Mouse (Mus musculus) megakaryocyte-erythroid progenitor cell, adult 5-6 weeks (primary cell): Measurements from ENCODE around the gene Tfcp2l1. TPM values are rescaled to one million over a fixed set of nuclear protein-coding genes. Genes with fewer than 3 reads are reported as not detected.
"Not testable (repeated sequence)": the region's sequence is repeated elsewhere in the genome, so short reads cannot be mapped to it uniquely, and the experiment has no call there.

Experiments used
- ATAC-seq: replicated peaks from 2 replicates; pipeline ENCODE4 v1.8.0; 2016; ENCODE audit warnings: mild to moderate bottlenecking, inconsistent platforms; ENCODE audit not compliant: severe bottlenecking, poor library complexity, low FRiP score, low TSS enrichment
- total RNA-seq, 2 experiments: library from RNA; stranded (forward) in 1 of 2; stranded (reverse) in 1 of 2; fragments of 200-1000, 215-1000 nt in 1 of 2; fragments of >200 nt in 1 of 2; fragmentation: Nextera tagmentation in 1 of 2; gene quantifications; 2 replicates each; pipeline ENCODE4 v1.2.3; 2014 to 2017

Gene Tfcp2l1
- total RNA-seq (2014; fragmentation: Nextera tagmentation), result not detected in 2 replicates
- total RNA-seq (2017), result not detected in 2 replicates

DNA sequence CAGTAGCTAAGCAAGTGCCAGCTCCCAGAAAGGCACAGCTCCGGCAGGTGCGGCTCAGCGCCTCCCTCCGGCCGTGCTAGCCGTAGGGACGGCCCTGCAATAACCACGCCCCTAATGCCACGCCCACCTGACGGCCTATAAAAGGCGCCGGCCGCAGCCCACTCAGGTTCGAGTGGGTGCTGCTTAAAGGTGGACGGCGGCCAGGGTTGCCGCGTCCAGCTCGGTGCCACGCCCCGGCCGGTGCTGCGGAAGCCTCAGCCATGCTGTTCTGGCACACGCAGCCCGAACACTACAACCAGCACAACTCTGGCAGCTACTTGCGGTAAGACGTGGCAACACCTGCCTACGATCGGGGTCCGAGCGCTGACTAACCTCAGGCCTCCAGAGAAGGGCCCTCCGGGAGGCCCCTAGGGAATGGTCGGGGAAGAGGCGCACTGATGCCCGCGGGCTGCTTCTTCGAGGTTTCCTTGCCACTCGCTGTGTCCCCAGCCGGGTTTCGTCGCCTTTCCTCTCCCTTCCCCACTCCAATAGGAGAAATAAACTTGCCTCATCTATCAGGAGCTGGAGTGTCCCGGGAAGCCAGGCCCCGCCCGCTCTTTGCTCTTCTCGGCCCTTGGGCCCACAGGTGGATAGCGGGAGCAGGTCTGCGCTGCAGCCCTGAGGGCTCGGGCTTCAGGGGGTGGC, at the start of gene Tfcp2l1:
Gene Tfcp2l1 (plus strand): TSS at position 165 of the 684 bp plus-strand sequence.
- peak; percentile 95 for ATAC-seq

GRCm38 (mm10) chr1:118580174-118580702, 47.5 kb upstream of the Tfcp2l1 start:
- ATAC-seq, result no peak

DNA sequence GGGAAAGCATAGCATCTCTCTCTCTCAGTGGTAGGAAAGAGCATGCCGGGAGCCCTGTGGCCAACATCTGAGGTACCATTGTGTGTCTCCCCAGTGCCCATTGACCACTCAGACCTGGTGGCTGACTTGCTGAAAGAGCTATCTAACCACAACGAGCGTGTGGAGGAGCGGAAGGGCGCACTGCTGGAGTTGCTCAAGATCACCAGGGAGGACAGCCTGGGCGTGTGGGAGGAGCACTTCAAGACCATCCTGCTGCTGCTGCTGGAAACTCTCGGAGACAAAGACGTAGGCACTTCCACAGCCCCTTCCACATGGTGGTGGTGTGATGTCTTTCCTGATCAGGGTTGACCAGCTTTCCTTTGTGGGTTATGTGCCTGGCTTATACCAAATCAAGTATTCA, 46.6 kb upstream of the Tfcp2l1 start:
- ATAC-seq, result no peak

DNA sequence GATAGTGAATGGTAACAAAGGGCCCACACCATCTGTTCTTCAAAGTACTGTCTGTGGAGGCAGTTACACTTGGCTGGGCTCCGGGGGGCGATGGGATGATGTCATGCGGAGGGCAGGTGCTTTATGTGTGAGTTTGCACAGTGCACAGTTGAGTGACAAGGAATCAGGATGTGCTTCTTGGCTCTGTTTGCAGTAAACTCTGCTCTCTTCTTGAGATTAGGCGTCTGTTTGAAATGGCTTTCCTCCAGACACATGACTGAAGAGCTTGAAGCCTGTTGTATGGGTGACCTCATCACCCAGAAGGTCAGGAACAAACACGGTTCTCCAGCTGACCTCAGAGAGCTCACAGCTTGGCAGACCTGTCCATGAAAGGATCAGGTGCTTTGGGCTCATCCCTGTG, 38.0 kb upstream of the Tfcp2l1 start:
- ATAC-seq, result no peak

DNA sequence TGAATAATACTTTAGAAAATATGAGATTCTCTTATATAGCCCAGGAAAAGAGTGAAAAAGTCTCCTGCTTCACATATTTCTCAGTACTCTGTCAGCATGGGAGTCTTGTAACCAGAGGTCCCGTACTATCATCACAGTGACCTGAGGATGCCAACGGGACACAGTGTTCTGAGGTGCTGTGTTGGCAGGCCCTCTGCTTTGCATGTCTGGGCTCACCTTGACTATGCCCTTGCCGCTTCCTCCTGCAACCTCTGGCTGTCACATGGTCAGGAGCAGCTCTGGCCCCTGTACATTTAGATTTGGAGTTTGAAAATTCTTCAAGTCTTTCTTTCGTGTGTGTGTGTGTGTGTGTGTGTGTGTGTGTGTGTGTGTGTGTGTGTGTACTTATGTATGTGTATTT, 34.8 kb upstream of the Tfcp2l1 start:
- ATAC-seq, result no peak

GRCm38 (mm10) chr1:118595395-118595794, 32.4 kb upstream of the Tfcp2l1 start:
- ATAC-seq, result peak; percentile 93

DNA sequence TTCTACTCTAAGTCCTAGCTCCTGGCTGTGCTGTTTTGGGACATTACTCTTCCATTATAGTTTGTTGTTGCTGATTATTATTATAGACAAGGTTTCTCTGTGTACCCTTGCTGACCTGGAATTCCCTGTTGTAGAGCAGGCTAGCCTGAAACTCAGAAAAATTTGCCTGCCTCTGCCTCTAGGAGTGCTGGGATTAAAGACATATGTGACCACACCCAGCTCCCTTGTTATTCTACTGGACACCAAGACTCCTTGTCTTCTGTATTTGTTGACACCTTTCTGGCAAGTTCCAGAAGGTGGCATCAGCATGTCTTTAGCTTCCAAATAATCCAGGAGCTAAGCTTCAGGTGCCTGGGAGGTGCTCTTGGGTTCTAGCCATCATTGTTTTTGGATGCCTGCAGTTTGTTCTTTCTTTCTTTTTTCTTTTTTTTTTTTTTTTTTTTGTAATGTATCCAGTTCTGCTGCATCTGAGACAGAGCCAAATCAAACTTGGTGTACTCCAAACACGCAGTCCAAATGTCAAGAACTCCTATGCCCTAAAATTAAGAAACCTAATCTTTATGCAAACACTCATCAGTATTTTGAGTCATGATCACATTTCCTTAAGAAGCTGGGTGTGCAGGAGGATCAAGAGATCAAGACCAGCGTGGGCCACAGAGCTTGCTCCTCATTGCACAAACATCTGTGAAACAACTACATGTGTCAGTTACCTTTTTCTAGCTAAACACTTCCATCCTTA, 30.1 kb upstream of the Tfcp2l1 start:
- no peak for ATAC-seq

GRCm38 (mm10) chr1:118598339-118598738, 29.4 kb upstream of the Tfcp2l1 start:
- ATAC-seq, result no peak

GRCm38 (mm10) chr1:118613631-118614183, 14.0 kb upstream of the Tfcp2l1 start:
- no peak for ATAC-seq

- ATAC-seq, result not testable (repeated sequence)
Observed at GRCm38 (mm10) chr1:118621055-118621454, 6.7 kb upstream of the Tfcp2l1 start.

- ATAC-seq, result no peak
Observed at GRCm38 (mm10) chr1:118622857-118623256, 4.9 kb upstream of the Tfcp2l1 start.

DNA sequence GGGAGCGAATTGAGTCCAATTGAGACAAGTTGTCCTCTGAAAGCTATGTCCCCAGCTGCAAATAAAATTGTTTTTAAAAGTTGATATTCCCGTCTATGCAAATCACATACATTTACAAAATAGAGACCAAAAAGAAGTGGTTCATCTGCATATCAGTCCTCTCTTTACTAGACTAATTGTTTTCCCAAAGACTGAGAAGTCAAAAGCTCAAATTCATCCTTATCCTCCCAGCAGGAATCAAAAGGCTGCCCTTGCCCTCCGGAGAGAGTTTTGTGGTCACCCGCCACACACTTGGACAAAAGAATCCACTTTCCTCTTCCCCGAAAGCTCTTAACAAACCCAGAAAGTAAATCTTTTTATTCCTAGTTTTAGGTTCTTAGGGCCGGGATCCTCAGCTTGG, 2.3 kb upstream of the Tfcp2l1 start:
- no peak for ATAC-seq

DNA sequence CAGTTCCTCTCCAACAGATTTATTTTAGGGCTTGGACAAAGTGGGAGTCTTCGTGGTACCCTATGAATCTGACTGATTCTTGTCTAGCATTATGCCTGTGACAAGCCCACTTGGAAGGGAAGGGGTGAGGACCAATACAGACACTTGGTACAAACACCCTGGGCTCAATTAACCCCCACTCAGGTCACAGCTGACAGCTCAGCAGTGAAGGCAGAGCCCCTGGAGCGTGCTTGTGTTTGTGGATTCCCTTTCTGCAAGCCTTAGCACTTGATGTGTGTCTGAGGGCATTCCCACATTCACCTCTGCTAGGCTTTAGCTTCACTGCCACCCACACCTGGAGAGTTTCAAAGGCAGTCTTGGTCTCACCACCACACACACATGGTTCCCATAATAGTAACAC, 1.8 kb upstream of the Tfcp2l1 start:
- no peak for ATAC-seq

DNA sequence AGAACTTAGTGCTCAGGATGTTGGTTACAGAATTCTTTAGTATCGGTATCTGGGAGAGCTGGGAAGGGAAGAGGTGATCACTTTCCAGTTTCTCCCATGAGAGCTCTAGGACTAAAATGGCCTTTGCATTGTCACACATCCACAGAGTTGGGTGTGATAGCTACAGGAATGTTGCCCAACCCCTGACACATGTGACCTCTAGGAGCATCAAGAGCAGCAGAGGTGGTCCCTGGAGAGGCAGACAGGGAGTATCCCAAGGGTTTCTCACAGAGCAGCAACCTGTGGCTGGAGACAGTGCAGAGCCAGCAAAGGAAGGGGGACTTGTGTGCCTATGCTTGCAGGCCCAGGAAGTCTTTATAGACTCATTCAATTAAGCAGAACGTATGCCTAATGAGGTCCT, 1.3 kb upstream of the Tfcp2l1 start:
- ATAC-seq, result no peak

GRCm38 (mm10) chr1:118633415-118633980, 5.8 kb downstream of the Tfcp2l1 start:
- no peak for ATAC-seq

GRCm38 (mm10) chr1:118642296-118642999, 14.7 kb downstream of the Tfcp2l1 start:
- no peak for ATAC-seq

DNA sequence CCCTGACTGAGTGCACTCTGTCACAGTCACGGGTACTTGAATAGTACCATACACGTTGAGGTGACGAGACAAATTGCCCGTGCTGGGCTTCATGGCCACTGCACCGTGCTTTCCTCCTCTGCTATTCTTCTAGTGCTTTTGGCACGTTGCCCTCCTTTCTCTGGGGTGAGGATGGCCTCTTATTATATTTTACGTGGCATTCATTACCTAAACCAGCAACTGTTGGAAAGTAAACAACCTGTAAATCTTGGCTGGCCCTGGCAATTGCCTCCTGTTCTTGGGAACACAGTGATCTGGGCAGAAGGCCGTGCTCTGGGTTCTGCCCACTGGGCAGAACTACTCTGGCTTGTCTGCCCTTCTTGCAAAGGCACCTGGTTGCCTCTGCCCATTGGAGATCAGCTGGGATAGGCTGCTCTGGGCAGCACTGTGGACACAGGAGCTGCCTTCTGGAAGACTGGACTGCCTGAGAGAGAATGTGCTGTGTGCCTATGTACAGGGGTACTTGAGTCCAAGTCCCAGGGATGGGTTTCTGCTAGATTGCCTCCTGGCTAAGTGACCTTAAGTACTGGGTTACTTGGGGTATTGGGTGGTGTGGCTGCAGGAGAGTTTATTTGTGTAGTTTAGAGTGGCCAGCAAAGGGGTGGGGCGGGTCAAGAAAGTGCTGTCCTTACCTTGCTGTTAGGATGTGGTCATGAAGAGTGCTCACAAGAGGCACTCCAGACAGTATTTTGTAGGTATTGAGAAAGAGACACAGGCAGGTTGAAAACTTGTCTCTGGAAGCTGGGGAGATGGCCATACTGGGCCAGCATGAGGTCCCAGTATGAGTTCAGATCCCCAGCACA, 15.6 kb downstream of the Tfcp2l1 start:
- no peak for ATAC-seq

DNA sequence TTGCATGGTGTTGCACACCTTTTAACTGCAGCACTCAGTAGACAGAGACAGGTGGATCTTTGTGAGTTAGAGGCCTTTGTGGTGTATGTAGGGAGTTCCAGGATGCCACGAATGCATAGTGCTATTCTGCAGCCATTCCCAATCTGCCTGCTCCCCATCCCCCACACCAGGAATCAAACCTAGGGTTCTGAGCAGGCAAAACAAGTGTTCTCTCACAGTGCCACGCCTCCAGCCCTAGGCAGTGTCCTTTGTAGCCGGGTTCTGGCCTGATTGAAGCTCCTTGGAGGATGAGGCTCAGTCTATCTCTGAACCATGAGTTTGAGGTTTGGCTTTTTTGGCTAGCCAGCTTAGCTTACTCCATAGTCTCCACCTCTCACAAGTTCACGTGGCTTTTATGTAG, 18.0 kb downstream of the Tfcp2l1 start:
- ATAC-seq, result no peak

- ATAC-seq, result no peak
Observed at GRCm38 (mm10) chr1:118648015-118648414, 20.3 kb downstream of the Tfcp2l1 start.
